Mouse (Mus musculus) liver, embryonic 12.5 days (tissue): ENCODE measurements at regions not wholly inside any gene's neighbourhood (a gene's known extent, or its start where the extent isn't known, plus 50 kb on each side); places are given as distances from the start of the nearest gene placed in this dataset.

Experiments
- ATAC-seq: fragments of 200-750 bp; cut with Nextera tagmentation; 2 replicates; pipeline ENCODE4 v1.8.0; 2017; ENCODE audit warnings: moderate number of reproducible peaks, mild to moderate bottlenecking, moderate library complexity
- H3K27ac ChIP-seq: fragments of 300-500 bp; sonication (generic); 2 replicates; pipeline ENCODE4 v1.5.1; 2016; ENCODE audit warnings: mild to moderate bottlenecking
- H3K27me3 ChIP-seq: fragments of 300-500 bp; sonication (generic); replicated peaks from 2 replicates; pipeline ENCODE4 v1.6.1; 2016; ENCODE audit warnings: mild to moderate bottlenecking, moderate library complexity
- H3K36me3 ChIP-seq: fragments of 300-500 bp; sonication (generic); 2 replicates; pipeline ENCODE4 v1.6.1; 2016; ENCODE audit warnings: mild to moderate bottlenecking, moderate library complexity
- H3K4me1 ChIP-seq: fragments of 300-500 bp; sonication (generic); 2 replicates; pipeline ENCODE4 v1.6.1; 2016
- H3K4me2 ChIP-seq: fragments of 300-500 bp; sonication (generic); 2 replicates; pipeline ENCODE4 v1.6.1; 2016; ENCODE audit warnings: mild to moderate bottlenecking, moderate library complexity
- H3K4me3 ChIP-seq: fragments of 300-500 bp; sonication (generic); 2 replicates; pipeline ENCODE4 v1.5.1; 2016; ENCODE audit warnings: mild to moderate bottlenecking, moderate library complexity
- H3K9ac ChIP-seq: fragments of 300-500 bp; sonication (generic); 2 replicates; pipeline ENCODE4 v1.6.1; 2016; ENCODE audit warnings: mild to moderate bottlenecking, moderate library complexity
- H3K9me3 ChIP-seq: fragments of 300-500 bp; sonication (generic); replicated peaks from 2 replicates; pipeline ENCODE4 v1.6.1; 2016; ENCODE audit warnings: mild to moderate bottlenecking, moderate library complexity
- WGBS: fragments of 180-500 bp; shearing (Covaris S2); methylation state at CpG from one replicate; pipeline ENCODE4 v1.1.7; 2016; ENCODE audit not compliant: insufficient replicate concordance; 5-methylcytosine and 5-hydroxymethylcytosine counted together

GRCm38 (mm10) chr14:76309606-76310005 lies 105.2 kb upstream of the Tsc22d1 start:
- Histone ChIP-seq H3K27ac (no peak overlapping the region), H3K4me2 (no peak overlapping the region), H3K4me3 (no peak overlapping the region), H3K9ac (no peak overlapping the region), H3K9me3 (no peaks in the 10 kb centered on the region), H3K36me3 (no peaks in the 10 kb centered on the region), H3K4me1 (no peaks in the 10 kb centered on the region), H3K27me3 (0 out of 2 replicates have a peak, but pooled peaks cover 5% of the 10 kb centered on the region)
- no peak for ATAC-seq
- WGBS = 49% methylated on average over 4 of the region's 4 CpGs

- Histone ChIP-seq H3K4me3 (no peak overlapping the region), H3K9ac (no peak overlapping the region), H3K4me1 (no peaks in the 10 kb centered on the region), H3K36me3 (no peaks in the 10 kb centered on the region), H3K4me2 (no peak overlapping the region), H3K27me3 (0 out of 2 replicates have a peak, but pooled peaks cover 5% of the 10 kb centered on the region), H3K9me3 (no peaks in the 10 kb centered on the region), H3K27ac (no peak overlapping the region)
- no peak for ATAC-seq
- 69% methylated on average over 6 of the region's 6 CpGs for WGBS
Measured at GRCm38 (mm10) chr14:76310278-76310677, 104.5 kb upstream of the Tsc22d1 start.

- 0 out of 2 replicates have a peak, but pooled peaks cover under 1% of the 10 kb centered on the region for H3K27me3 ChIP-seq
- no peak overlapping the region for H3K4me2 ChIP-seq
- no peak overlapping the region for H3K27ac ChIP-seq
- ATAC-seq = no peak
- H3K4me3 ChIP-seq = no peak overlapping the region
- H3K9me3 ChIP-seq = no peaks in the 10 kb centered on the region
- WGBS = 74% methylated on average over 14 of the region's 14 CpGs
- H3K4me1 ChIP-seq = no peaks in the 10 kb centered on the region
- H3K9ac ChIP-seq = no peak overlapping the region
- no peaks in the 10 kb centered on the region for H3K36me3 ChIP-seq
Measured at GRCm38 (mm10) chr14:76313424-76314190, 101.2 kb upstream of the Tsc22d1 start.

GRCm38 (mm10) chr14:76318438-76318837 lies 96.3 kb upstream of the Tsc22d1 start:
- Histone ChIP-seq H3K9me3 (no peaks in the 10 kb centered on the region), H3K27me3 (no peaks in the 10 kb centered on the region), H3K9ac (no peak overlapping the region), H3K27ac (no peak overlapping the region), H3K4me1 (no peaks in the 10 kb centered on the region), H3K4me2 (no peak overlapping the region), H3K36me3 (no peaks in the 10 kb centered on the region), H3K4me3 (no peak overlapping the region)
- ATAC-seq = no peak
- 75% methylated on average over 5 of the region's 5 CpGs for WGBS

- Histone ChIP-seq H3K9ac (no peak overlapping the region), H3K4me2 (no peak overlapping the region), H3K36me3 (no peaks in the 10 kb centered on the region), H3K27me3 (no peaks in the 10 kb centered on the region), H3K9me3 (no peaks in the 10 kb centered on the region), H3K27ac (no peak overlapping the region), H3K4me3 (no peak overlapping the region), H3K4me1 (no peaks in the 10 kb centered on the region)
- no peak for ATAC-seq
- 61% methylated on average over 1 of the region's 1 CpGs for WGBS
Measured at GRCm38 (mm10) chr14:76324246-76324645, 90.5 kb upstream of the Tsc22d1 start.

- H3K4me1 ChIP-seq = no peaks in the 10 kb centered on the region
- no peak overlapping the region for H3K9ac ChIP-seq
- H3K27me3 ChIP-seq = no peaks in the 10 kb centered on the region
- H3K27ac ChIP-seq = no peak overlapping the region
- no peaks in the 10 kb centered on the region for H3K9me3 ChIP-seq
- H3K4me2 ChIP-seq = no peak overlapping the region
- H3K36me3 ChIP-seq = no peaks in the 10 kb centered on the region
- H3K4me3 ChIP-seq = no peak overlapping the region
- no peak for ATAC-seq
- 32% methylated on average over 5 of the region's 5 CpGs for WGBS
Measured at GRCm38 (mm10) chr14:76329983-76330382, 84.8 kb upstream of the Tsc22d1 start.

- Histone ChIP-seq H3K9ac (no peak overlapping the region), H3K36me3 (no peaks in the 10 kb centered on the region), H3K4me2 (no peak overlapping the region), H3K27ac (no peak overlapping the region), H3K27me3 (no peaks in the 10 kb centered on the region), H3K4me1 (no peaks in the 10 kb centered on the region), H3K9me3 (no peaks in the 10 kb centered on the region), H3K4me3 (no peak overlapping the region)
- WGBS = 71% methylated on average over 11 of the region's 11 CpGs
- no peak for ATAC-seq
Measured at GRCm38 (mm10) chr14:76331497-76332335, 83.0 kb upstream of the Tsc22d1 start.

GRCm38 (mm10) chr14:76332336-76332703 lies 82.4 kb upstream of the Tsc22d1 start:
- no peaks in the 10 kb centered on the region for H3K4me1 ChIP-seq
- no peak overlapping the region for H3K9ac ChIP-seq
- no peak overlapping the region for H3K4me3 ChIP-seq
- H3K27ac ChIP-seq = no peak overlapping the region
- H3K27me3 ChIP-seq = no peaks in the 10 kb centered on the region
- ATAC-seq = no peak
- WGBS = 75% methylated on average over 10 of the region's 10 CpGs
- no peak overlapping the region for H3K4me2 ChIP-seq
- no peaks in the 10 kb centered on the region for H3K9me3 ChIP-seq
- no peaks in the 10 kb centered on the region for H3K36me3 ChIP-seq

GRCm38 (mm10) chr14:76340789-76341188 lies 74.0 kb upstream of the Tsc22d1 start:
- WGBS = 76% methylated on average over 7 of the region's 7 CpGs
- ATAC-seq = no peak
- no peak overlapping the region for H3K9ac ChIP-seq
- H3K4me3 ChIP-seq = no peak overlapping the region
- no peak overlapping the region for H3K4me2 ChIP-seq
- no peak overlapping the region for H3K27ac ChIP-seq
- no peaks in the 10 kb centered on the region for H3K27me3 ChIP-seq
- H3K4me1 ChIP-seq = no peaks in the 10 kb centered on the region
- no peaks in the 10 kb centered on the region for H3K36me3 ChIP-seq
- no peaks in the 10 kb centered on the region for H3K9me3 ChIP-seq

- Histone ChIP-seq H3K9me3 (no peaks in the 10 kb centered on the region), H3K36me3 (no peaks in the 10 kb centered on the region), H3K9ac (no peak overlapping the region), H3K4me1 (no peaks in the 10 kb centered on the region), H3K4me2 (no peak overlapping the region), H3K27ac (no peak overlapping the region), H3K27me3 (no peaks in the 10 kb centered on the region), H3K4me3 (no peak overlapping the region)
- WGBS = 77% methylated on average over 10 of the region's 10 CpGs
- no peak for ATAC-seq
Measured at GRCm38 (mm10) chr14:76341226-76341625, 73.5 kb upstream of the Tsc22d1 start.

GRCm38 (mm10) chr14:76351856-76352255 lies 62.9 kb upstream of the Tsc22d1 start:
- H3K27ac ChIP-seq = no peak overlapping the region
- H3K9ac ChIP-seq = no peak overlapping the region
- no peak overlapping the region for H3K4me3 ChIP-seq
- no peaks in the 10 kb centered on the region for H3K9me3 ChIP-seq
- no peak overlapping the region for H3K4me2 ChIP-seq
- H3K27me3 ChIP-seq = no peaks in the 10 kb centered on the region
- H3K36me3 ChIP-seq = no peaks in the 10 kb centered on the region
- 52% methylated on average over 9 of the region's 9 CpGs for WGBS
- H3K4me1 ChIP-seq = no peaks in the 10 kb centered on the region
- no peak for ATAC-seq

- no peak for ATAC-seq
- Histone ChIP-seq H3K4me3 (no peak overlapping the region), H3K36me3 (no peaks in the 10 kb centered on the region), H3K4me2 (no peak overlapping the region), H3K27me3 (no peaks in the 10 kb centered on the region), H3K4me1 (no peaks in the 10 kb centered on the region), H3K27ac (no peak overlapping the region), H3K9ac (no peak overlapping the region), H3K9me3 (0 out of 2 replicates have a peak, but pooled peaks cover 5% of the 10 kb centered on the region)
- 68% methylated on average over 2 of the region's 2 CpGs for WGBS
Measured at GRCm38 (mm10) chr14:76356161-76356560, 58.6 kb upstream of the Tsc22d1 start.
